Mouse (Mus musculus): ENCODE measurements around the gene Rhobtb1. TPM values are rescaled to one million over a fixed set of nuclear protein-coding genes. Genes with fewer than 3 reads are reported as not detected.

Gene Rhobtb1
- total RNA-seq, 2 experiments from 2014 or later = 18.5 to 18.8 TPM

DNA sequence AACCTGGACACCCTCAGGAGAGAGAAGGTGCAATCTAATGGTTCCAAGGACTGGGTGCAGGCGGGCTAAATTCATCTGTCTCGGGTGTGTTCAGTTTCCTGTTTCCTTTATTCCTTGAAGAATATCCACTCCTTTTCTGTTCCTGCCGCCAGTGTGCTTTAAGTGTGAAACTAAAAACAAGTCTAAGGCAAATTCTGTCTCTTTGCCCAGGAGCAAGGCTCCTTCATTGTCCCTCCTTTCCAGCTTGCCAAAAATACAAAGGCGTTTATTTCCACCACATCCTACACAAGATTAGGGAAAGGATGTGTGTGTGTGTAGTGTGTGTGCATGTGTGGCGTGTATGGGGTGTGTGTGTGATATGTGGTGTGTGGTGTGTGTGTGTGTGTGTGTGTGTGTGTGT is 11.3 kb downstream of the Rhobtb1 start:
- no peak for DNase-seq (ENCODE audit: low spot score in 2 of 2)

DNA sequence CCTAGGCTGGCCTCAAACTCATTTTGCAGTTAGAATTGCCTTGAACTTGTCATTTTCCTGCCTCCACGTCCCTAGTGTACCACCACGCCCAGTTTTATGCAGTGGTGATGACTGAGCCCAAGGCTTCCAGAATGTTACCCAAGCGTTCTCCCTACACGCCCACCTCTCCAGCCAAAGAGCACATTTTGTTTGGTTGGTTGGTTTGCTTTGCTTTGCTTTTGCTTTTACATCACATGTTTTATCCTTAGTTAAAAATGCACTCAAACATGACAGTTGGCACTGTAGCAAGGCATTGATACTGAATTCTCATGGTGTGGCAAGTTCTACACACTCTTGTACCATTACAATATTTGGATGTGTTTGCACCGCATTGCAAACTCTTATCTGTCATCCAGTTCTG is 12.0 kb downstream of the Rhobtb1 start:
- DNase-seq (ENCODE audit: low spot score in 2 of 2) = no peak

DNA sequence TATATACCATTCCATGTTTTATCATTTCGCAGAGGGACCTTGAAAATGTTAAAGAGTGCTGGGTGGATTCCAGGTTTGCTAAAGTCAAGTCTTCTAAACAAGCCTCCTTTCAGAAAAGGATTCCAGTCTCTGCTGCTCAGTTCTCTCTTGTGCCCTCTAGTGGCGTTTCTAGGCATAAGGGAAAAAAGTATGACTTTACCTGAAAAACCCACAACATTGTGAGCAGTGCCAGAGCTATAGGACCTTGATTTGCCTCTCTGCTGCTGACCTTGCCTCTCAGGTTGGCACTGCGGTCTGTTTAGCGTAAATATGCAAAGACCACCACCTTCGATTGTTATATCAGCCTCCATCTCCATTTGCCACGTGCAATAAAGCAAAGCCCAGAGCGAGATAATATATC is 13.9 kb downstream of the Rhobtb1 start:
- no peak for DNase-seq (ENCODE audit: low spot score in 2 of 2)

DNA sequence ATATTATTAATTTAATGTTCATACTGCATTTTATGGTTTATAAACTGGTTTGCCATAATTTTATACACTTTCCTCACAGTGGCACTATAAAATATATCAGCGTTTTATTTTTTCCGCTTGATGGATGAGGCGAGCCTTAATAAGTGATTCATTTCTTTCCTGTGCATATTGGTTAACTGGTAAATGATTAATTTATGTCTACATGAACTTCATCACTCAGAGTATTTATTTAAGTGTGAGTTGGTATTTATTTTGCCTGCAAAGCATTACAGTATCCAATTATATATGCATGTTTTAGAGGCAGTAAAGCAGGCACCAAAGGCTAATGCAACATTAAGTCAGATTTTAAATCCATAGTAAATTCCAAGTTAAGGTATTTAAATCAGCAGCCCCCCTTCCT is 14.6 kb downstream of the Rhobtb1 start:
- DNase-seq (ENCODE audit: low spot score in 2 of 2) = no peak

DNA sequence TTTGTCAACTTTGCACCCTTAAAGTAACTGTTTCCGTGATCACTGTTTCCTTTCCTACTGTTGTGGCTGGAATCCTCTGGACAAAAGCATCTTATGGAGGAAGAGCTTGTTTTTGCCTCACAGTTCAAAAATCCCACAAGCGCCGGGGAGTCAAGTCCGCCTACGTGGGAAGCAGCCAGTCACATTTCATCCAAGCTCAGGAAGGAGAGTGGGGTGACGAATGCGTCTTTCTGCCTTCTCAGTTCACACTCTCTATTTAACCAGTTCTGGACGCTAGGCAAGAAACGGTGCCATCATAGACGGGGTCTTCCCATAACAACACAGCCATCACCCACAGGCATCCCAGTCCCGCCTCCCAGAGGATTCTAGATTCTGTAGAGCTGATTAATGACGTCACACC is 15.3 kb downstream of the Rhobtb1 start:
- no peak for DNase-seq (ENCODE audit: low spot score in 2 of 2)

DNA sequence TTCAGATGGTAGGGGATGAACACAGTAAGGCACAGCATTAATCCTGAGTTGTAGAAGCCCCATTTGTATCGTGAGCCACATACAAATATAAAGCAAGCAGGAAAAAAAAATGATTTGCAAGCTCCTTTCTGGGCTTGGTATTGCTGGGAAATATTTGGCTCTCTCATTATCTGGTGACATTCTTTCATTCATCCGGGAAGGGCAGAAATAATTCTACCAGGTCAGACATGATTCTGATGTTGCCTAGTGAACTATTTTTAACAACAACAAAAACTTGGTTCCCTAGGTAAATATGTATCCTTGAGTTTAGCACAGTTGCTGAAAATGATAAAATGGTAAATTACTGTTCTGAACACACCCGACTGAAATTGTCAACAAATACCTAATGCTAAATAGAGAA is 21.2 kb downstream of the Rhobtb1 start:
- DNase-seq (ENCODE audit: low spot score in 2 of 2) = no peak

DNA sequence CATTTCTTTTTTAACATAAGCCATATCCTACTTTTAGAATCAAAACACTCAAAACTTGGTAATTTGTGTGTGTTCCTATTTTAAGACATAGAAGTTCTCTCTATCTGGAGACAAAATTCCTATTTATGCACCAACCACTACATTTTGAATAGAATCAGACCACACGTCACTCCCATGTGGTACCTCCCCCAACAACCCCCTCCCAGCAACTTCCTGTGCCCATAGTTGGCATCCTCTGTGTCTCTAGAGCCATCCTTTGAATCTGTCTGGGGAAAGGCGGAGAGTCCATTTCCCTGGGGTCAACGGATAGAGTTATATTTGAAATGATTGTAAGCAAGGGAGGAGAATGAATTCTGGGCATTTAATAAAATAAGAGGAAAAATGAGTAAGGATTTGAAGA is 24.9 kb downstream of the Rhobtb1 start:
- no peak for DNase-seq (ENCODE audit: low spot score in 2 of 2)

DNA sequence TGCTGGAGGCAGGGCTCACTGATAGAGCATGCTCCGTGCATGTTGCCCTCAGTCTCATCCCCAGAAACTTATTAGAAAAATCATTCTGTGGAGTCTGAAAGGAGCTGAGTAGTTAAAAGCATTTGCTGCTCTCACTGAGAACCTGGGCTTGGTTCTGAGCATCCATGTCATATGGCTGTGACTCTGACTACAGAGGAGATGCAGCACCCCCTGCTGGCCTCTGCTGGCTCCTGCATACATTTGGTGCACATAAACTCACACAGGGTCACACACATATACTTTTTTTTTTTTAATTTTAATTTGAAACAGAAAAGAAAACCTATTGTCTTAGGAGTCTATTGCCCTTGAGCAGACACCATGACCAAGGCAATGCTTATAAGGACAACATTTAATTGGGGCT is 28.1 kb downstream of the Rhobtb1 start:
- no peak for DNase-seq (ENCODE audit: low spot score in 2 of 2)

DNA sequence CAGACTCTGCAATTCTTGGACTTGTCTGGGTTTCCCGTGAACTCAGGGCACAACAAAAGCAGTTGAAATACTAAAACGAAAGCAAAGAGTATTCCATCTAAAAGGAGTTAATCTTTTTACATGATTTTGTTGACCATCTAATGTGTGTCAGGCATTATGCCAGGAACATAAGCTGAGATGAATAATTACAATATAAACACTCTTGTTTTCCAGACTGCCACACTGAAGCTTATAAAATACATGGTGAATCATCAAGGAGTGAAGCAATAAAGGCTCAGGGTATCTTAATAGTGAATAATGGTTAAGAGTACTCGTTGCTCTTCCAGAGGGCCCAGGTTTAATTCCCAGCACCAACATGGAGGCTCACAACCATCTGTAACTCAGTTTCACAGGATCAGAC is 29.8 kb downstream of the Rhobtb1 start:
- no peak for DNase-seq (ENCODE audit: low spot score in 2 of 2)

DNA sequence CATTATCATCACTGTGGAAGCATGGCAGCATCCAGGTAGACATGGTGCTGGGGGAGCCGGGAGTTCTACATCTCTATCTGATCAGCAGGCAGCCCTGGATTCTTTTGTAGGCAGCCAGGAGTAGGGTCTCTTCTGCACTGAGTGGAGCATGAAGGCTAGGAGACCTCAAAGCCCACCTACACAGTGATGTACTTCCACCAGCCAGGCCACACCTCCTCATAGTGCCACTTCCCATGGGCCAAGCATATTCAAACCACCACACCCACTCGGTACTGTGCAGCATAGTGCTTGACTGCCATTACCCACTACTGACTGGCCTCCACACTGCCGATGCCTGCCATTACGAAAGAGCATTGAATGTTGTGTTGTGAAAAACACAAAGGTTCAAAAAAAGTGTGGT is 33.7 kb downstream of the Rhobtb1 start:
- DNase-seq (ENCODE audit: low spot score in 2 of 2) = no peak

DNA sequence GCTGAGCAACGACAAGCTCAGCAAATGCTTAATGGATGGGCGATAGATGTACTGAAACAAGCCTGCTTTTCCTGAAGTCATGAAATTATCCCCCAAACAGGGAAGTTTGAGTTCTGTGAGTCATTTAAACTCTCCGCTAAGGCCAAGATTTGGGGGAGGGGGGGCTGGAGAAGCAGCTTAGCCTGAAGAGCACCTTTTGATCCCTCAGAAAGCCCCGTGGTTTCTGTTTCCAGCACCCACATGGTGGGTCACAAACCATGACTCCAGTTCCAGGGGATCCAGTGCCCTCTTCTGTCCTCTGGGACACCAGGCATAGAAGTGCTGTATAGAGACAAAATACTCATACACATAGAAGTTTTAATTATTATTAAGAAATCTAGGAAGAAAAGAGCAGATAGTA is 34.2 kb downstream of the Rhobtb1 start:
- no peak for DNase-seq (ENCODE audit: low spot score in 2 of 2)

DNA sequence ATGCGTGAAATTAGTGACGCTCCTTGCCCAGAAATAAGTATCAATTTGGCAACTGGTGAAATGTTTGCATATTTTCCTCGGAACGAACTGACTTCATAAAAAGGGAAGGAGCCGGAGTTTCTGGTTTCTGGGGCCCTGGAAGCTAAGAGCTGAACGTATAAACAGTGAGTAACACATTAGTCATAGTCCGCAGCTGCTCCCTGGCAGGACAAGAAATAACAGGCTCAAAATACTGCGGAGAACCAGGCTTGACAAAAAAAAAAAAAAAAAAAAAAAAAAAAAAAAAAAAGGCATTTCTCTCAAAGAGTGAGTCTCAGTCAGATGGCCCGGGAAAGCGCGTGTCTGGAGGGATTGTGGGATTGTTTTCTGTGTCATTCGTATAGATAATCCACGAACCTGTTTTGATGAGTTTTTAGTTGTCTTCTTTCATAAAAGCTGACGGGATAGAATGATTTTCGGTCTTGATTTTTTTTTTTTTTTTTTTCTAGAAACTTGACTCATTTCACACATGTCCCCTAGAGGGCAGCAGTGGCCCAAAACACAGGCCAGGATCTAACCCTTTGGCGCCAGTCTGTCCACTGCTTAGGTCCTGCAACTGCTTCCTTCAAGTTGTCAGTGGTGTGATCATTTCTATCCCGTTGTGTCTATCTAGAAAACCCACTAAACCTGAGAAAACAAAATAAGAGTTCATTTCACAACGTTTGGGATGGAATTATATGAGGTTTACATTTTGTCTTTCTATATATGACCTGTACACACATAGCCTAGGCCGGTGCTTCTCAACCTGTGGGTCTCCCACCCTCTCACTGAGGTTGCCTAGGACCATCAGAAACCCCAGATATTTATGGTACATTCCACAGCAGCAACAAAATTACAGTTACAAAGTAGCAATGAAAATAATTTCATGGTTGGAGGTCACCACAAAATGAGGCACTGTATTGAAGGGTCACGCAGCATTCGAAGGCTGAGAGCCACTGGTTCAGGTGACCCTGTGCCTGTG is 35.0 kb downstream of the Rhobtb1 start:
- DNase-seq (ENCODE audit: low spot score in 2 of 2) = peak in 1 of 2 experiments; percentile 60

DNA sequence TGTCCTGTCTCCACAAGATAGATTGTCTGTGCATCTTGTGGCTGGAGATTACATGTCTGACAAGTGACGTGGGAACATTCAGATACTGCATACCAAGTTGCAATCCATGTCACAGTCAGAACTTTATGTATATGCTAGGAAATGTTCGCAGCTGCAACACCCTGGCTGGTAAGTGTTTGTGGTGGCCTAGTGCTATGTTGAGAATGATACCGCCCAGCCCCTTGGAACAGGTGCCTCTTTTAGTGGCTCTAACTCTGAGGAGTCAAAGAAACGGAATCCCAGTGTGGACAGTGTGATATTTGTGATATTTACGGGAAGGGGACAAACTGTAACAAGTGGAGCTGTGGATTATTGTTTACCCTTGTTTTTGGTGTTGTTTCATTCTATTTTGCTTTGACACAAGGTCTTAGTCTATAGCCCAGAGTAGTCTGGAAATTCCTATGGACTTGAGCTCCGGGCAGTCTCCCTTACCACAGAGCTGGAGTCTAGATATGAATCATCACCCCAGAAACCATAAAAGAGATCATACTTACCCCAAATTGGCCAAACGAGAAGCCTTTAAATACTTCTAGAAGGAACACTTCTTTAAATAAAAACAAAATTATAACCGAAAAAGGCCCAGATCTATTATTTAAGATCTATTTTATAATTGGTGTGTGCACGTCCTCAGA is 36.7 kb downstream of the Rhobtb1 start:
- DNase-seq (ENCODE audit: low spot score in 2 of 2) = no peak

DNA sequence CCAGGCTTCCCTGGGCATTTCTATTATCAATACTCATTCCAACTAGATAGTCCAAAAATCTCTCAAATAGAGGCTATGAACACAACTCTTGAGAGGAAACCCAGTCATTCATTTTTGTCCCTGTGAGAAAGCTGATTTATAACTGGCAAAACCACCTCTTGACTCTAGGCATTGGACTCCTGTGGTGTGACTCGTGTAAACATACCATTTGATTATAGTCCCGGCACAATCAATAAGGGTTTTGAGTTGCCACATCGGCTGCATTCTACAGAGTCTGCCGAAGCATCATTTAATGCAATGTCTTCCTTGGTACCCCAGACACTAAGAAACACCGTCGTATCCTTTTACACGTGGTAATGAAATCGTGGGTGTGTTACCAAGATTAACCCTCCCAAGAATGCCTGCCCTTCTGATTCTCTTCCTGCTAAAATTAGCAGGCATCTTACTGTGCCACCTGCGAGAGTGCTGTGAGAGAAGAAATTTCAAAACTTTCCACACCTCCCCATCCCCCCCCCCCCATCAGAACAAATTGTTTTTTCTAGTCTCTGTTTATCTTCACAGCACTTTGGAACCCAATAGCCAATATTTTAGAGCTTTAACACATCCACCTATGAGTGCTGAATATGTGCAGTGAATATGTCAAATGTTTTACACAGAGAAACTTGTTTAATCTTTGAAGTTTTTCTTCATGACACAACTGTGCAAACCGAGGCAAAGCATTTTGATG is 39.4 kb downstream of the Rhobtb1 start:
- no peak for DNase-seq (ENCODE audit: low spot score in 2 of 2)

DNA sequence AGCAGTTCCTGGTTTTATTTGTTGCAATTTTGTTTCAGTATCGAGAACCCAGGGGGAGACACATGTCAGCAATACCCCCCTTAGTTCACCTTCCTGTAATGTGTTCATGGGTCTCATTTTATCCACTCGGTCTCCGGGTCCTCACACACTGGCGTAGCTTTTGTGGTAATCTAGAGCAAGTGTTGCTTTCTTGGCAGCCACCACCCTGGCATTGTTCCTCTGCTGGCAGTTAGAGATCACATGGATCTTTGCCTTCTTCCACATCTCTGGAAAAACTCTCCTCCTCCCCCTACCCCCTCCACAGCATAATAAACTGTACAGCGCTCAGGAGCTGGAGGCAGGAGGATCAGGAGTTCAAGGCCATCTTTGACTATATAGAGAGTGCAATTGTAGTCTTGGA is 41.0 kb downstream of the Rhobtb1 start:
- DNase-seq (ENCODE audit: low spot score in 2 of 2) = no peak

DNA sequence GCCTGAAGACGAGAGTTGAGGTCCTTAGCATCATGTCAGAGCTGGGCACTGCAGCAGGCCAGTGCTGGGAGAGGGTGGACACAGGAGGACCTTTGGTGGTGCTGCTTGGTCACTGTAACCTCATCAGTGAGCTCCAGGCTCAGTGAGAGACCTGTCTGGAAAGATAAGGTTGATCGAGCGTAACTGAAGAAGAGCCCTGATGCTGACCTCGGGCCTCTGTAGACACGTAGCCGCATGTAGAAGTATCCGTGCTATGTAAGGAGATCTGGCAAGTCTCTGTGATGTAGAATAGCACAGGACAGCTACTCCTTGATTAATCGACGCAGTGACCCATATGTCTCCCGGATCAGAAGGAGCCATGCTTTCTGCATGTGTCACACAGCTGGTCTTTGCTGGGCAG is 42.5 kb downstream of the Rhobtb1 start:
- DNase-seq (ENCODE audit: low spot score in 2 of 2) = no peak

DNA sequence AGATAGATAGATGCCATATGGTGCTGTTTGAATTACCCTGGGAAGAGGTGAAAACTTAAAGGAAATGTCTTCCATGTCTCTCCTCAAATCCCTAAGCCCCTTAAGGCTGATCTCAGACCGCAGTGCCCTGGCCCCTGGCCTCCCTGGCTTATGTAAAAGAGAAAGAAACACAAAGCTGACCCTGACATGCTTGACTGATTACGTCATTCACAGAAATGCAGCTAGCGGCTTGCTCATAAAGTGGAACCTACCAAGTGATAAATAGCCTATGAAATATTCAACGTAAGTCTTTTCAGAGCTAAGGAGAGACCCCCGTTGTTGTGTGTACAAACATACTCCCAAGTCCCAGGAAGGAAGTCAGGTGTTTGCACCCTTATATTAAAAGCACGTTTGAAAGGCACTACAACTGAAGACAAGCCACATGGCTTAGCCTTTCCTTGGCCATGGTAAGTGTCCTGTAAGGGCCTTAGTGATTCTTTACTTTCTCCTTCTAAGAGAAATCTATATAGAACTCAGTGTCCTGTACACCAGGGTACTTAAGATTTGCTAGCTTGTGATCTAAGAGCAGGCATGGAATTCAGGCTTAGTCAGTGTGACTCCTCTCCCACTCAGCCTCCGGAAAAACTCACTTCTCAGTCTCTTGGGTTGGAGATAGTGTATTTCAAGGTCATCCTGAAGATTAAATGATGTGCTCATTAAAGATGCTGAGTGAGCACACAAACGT is 53.6 kb downstream of the Rhobtb1 start:
- DNase-seq (ENCODE audit: low spot score in 2 of 2) = no peak

DNA sequence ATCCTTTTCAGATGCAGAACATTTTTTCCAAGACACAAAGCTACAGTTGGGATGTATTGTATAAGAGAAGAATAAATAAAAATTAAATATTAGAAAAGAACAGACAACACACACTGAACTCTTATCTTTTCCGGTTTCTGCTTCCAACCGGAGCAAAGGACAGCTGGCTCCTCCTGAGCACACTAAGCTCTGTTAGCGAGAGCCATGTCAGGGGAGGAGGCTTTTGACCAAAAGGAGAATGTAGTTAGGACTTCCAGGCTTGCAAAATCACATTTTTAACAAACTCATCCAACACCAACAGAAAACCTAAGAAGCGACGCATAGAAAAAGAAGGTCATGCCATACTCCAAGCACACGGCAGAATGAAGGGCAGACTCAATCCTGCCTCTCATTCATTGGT is 54.8 kb downstream of the Rhobtb1 start:
- DNase-seq (ENCODE audit: low spot score in 2 of 2) = no peak

DNA sequence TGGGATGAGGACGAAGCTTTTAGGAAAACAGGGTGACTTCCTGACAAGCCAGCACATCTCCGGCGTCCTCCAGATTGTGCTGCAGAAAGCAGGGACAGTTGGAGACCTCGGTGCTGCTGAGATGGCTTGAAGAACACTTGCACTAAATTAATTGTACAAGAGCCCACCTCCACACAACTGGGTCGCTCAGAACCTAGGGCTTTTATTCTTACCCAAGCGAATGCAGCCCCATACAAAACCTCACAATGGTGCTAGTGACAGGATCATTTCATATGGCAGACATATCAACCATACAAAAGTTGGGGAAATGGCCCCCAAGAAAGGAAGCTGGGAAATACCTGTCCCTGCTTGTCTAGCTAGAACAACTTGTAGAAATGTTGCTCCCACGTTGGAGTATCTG is 56.2 kb downstream of the Rhobtb1 start:
- no peak for DNase-seq (ENCODE audit: low spot score in 2 of 2)

DNA sequence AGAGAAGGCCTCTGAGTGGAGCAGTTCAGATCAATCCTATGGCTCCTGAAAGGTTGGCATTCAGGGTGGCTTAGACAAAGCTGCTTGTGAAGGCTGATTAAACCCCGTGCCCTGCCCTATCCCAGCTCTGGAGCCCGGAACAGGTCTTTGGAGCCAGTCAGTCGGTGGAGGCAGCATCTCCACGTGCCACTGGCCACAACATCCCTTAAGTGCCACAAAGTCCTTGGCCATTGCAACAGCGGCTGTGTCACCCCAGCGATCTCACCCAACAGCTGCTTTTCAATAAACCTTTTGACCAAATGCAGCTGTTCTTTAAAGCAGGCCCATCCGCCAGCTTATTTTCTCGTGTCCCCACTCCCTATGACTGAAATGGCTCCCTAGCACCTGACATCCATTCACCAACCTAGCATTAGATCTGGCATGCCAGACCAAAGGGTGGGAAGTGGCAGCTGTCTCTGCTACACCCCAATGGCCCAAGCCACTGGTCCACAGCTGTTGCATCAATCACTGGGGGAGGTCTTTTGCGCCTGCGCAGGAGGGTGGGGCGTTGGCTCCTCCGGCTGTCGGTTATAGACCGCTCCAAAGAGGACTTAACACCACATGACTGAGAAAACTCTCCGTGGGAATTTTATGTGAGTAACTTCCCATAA is 56.9 kb downstream of the Rhobtb1 start:
- DNase-seq (ENCODE audit: low spot score in 2 of 2) = no peak

DNA sequence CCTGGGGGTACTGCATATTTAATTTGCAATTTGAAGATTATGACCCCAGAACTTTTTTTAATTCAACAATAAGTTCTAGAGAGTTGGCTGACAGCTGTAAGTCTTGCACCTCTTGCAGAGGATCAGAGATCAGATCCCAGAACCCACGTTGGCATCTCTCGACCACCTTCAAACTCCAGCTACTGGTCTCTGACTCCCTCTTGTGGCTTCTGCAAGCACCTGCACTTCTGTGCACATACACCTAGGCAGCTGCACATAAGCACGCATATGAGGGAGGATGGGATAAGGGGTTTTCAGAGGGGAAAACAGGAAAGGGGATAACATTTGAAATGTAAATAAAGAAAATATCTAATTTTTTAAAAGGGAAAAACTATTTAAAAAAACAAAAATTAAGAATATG is 57.5 kb downstream of the Rhobtb1 start:
- no peak for DNase-seq (ENCODE audit: low spot score in 2 of 2)
